Mouse (Mus musculus) testis, adult 2 months (tissue): ENCODE measurements around the gene Gm16253. TPM values are rescaled to one million over a fixed set of nuclear protein-coding genes. Genes with fewer than 3 reads are reported as not detected.

ENCODE experiments used
- H3K27ac ChIP-seq: fragments of 200-500 bp; 2 replicates; pipeline ENCODE4 v1.5.1; 2012; ENCODE audit warnings: low read depth, low read length; ENCODE audit not compliant: control insufficient read depth, insufficient read depth
- H3K27me3 ChIP-seq: fragments of 200-500 bp; 2 replicates; pipeline ENCODE4 v1.6.1; 2012; ENCODE audit warnings: mild to moderate bottlenecking, low read length, moderate library complexity; ENCODE audit not compliant: control insufficient read depth, insufficient read depth
- H3K36me3 ChIP-seq: fragments of 200-500 bp; 2 replicates; pipeline ENCODE4 v1.6.1; 2012; ENCODE audit warnings: mild to moderate bottlenecking, low read length; ENCODE audit not compliant: control insufficient read depth, insufficient read depth
- H3K4me1 ChIP-seq: fragments of 200-500 bp; 2 replicates; pipeline ENCODE4 v1.6.1; 2012; ENCODE audit warnings: low read length; ENCODE audit not compliant: control insufficient read depth, insufficient read depth
- H3K4me3 ChIP-seq: fragments of 200-500 bp; 2 replicates; pipeline ENCODE4 v1.5.1; 2012; ENCODE audit warnings: low read depth, mild to moderate bottlenecking, low read length, moderate library complexity, mixed read lengths; ENCODE audit not compliant: control insufficient read depth
- CTCF ChIP-seq: fragments of 200-500 bp; IDR thresholded peaks from 2 replicates; pipeline ENCODE4 v1.5.1; 2012; ENCODE audit warnings: low read depth, mild to moderate bottlenecking, inconsistent platforms, low read length, moderate library complexity; ENCODE audit not compliant: control insufficient read depth, insufficient read depth, insufficient replicate concordance
- POLR2A ChIP-seq: fragments of 200-500 bp; IDR thresholded peaks from 2 replicates; pipeline ENCODE4 v1.6.1; 2012; ENCODE audit warnings: low read depth, mild to moderate bottlenecking, inconsistent platforms, low read length, moderate library complexity; ENCODE audit not compliant: control insufficient read depth
- polyA plus RNA-seq: library from polyadenylated mRNA; depleted of rRNA; stranded (reverse); fragments of >200 nt; gene quantifications from 2 replicates; pipeline ENCODE4 v1.2.3, GENCODE M21; 2012

The Gm16253 gene
- polyA plus RNA-seq, 1 experiment, result not detected

- Histone ChIP-seq H3K27me3 (no peaks in the 10 kb centered on the region), H3K27ac (no peak within 1 kb of the TSS), H3K36me3 (no peaks in the 10 kb centered on the region), H3K4me3 (peak within 1 kb of the TSS; percentile 61), H3K4me1 (peaks cover 24% of the 10 kb centered on the region)
- no peak for TF ChIP-seq CTCF
- no peak for TF ChIP-seq POLR2A
Measured at GRCm38 (mm10) chr3:96596228-96596707, 19.5 kb downstream of the Gm16253 start, which contains the start of gene Ankrd34a. Gene Ankrd34a (plus strand): TSS chr3:96596636.

GRCm38 (mm10) chr3:96596855-96597254 is 20.1 kb downstream of the Gm16253 start:
- TF ChIP-seq POLR2A (no peak), CTCF (no peak)
- Histone ChIP-seq H3K27me3 (no peaks in the 10 kb centered on the region), H3K36me3 (no peaks in the 10 kb centered on the region), H3K4me1 (peaks cover 27% of the 10 kb centered on the region), H3K27ac (no peak overlapping the region), H3K4me3 (no peak overlapping the region; the same call in 1 of the 2 replicates)

- H3K27me3 ChIP-seq, result no peaks in the 10 kb centered on the region
- H3K36me3 ChIP-seq, result no peaks in the 10 kb centered on the region
- H3K4me1 ChIP-seq, result peaks cover 27% of the 10 kb centered on the region
- H3K4me3 ChIP-seq, result peak overlapping the region; percentile 61
- no peak overlapping the region for H3K27ac ChIP-seq
- TF ChIP-seq POLR2A (no peak), CTCF (no peak)
Measured at GRCm38 (mm10) chr3:96597435-96597891, 20.7 kb downstream of the Gm16253 start.

- Histone ChIP-seq H3K4me3 (peak overlapping the region; percentile 61), H3K36me3 (no peaks in the 10 kb centered on the region), H3K27ac (no peak overlapping the region), H3K27me3 (no peaks in the 10 kb centered on the region), H3K4me1 (peaks cover 25% of the 10 kb centered on the region)
- TF ChIP-seq POLR2A (no peak), CTCF (no peak)
Measured at GRCm38 (mm10) chr3:96598156-96599068, 21.6 kb downstream of the Gm16253 start.

- Histone ChIP-seq H3K27me3 (no peaks in the 10 kb centered on the region), H3K27ac (no peak overlapping the region), H3K4me1 (peaks cover 25% of the 10 kb centered on the region)
Measured at GRCm38 (mm10) chr3:96599069-96599393, 22.2 kb downstream of the Gm16253 start.

GRCm38 (mm10) chr3:96599411-96599810 is 22.6 kb downstream of the Gm16253 start:
- H3K27ac ChIP-seq, result no peak overlapping the region

More at GRCm38 (mm10) chr3:96599069-96599393, 22.2 kb downstream of the Gm16253 start:
- TF ChIP-seq POLR2A, result no peak
- no peak for TF ChIP-seq CTCF
- no peak overlapping the region for H3K4me3 ChIP-seq
- no peaks in the 10 kb centered on the region for H3K36me3 ChIP-seq

GRCm38 (mm10) chr3:96600639-96601250 is 24.0 kb downstream of the Gm16253 start, which contains the start of gene Lix1l:
Gene Lix1l (plus strand): TSS chr3:96601149.
- H3K27ac ChIP-seq, result peak within 1 kb of the TSS; percentile 64
- H3K27me3 ChIP-seq, result no peaks in the 10 kb centered on the region
- H3K36me3 ChIP-seq, result no peaks in the 10 kb centered on the region
- TF ChIP-seq POLR2A (peak; percentile 60), CTCF (no peak)
- H3K4me3 ChIP-seq, result peak within 1 kb of the TSS; percentile 87
- peaks cover 22% of the 10 kb centered on the region for H3K4me1 ChIP-seq

More at GRCm38 (mm10) chr3:96599411-96599810, 22.6 kb downstream of the Gm16253 start:
- TF ChIP-seq POLR2A (no peak), CTCF (no peak)
- Histone ChIP-seq H3K36me3 (no peaks in the 10 kb centered on the region), H3K27me3 (no peaks in the 10 kb centered on the region), H3K4me3 (no peak overlapping the region), H3K4me1 (peaks cover 22% of the 10 kb centered on the region)
